Mouse (Mus musculus): ENCODE data around the gene Ppp1r9a.

Gene Ppp1r9a

DNA sequence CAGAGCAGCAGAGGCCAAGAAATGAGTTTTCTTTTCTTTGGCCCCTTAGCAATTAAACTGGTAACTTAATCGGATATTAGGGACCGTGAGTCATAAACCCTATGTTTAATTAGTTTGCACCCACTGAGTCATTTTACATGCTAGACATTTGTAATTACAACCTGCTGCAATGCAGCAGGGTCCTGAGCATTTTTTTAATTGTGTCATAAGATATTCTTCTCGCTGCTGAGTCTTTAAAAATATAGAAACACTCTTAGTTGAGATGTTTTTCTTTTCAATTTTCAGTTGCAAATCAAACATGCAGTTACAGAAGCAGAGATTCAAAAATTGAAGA is 208.0 kb downstream of the Ppp1r9a start:
- DNase-seq, result no peak

DNA sequence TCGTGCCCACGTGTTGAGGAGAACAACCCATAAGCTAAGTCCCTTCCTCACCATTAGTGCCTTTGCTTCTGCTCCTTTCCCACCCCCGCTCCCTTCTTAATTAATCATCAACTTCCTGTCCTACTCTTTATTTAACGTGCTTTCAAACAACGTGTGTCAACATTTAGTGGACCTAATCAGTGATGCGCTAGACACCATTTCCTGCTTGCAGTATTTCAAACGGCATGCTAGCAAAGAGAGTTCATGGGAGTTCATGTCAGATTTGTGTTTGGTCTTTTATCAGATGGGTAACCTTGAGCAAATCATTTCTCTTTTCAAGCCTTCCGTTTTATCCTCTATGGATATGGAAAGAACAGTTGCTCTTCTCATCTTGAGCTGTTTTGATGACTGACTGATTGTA is 210.4 kb downstream of the Ppp1r9a start:
- DNase-seq, result no peak

DNA sequence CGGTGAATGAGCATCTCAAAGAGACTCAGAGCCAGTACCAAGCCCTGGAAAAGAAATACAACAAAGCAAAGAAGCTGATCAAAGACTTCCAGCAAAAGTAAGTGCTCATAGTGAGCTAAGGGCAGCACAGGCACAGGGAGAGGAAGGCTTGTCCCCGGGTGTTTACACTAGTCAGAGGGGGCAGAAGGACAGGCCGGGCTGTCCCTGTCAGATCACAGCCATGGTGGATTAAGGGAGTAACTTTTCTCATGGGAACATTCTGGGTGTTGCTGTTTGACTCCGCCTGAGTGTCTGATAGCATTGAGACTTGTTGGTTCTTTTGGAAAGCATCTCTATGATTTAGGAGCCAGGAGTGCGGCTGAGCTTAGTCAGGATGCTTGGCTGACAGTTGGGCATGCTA is 211.0 kb downstream of the Ppp1r9a start:
- no peak for DNase-seq

DNA sequence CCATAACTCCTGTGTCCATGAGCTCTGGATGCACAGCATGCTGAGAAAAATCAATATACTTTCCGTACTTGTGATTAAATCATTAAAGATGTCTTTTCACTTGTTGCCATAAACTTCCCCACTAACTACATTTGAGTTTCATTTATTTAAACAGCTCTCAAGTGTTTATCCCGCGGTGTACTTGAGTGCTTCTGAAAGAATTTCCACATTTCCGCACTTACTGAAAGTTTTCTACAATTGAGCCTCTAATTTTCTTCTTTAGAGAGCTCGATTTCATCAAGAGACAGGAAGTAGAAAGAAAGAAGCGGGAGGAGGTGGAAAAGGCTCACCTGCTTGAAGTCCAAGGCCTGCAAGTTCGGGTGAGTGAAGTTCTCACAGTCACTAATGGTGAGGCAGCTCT is 212.1 kb downstream of the Ppp1r9a start:
- DNase-seq, result no peak

DNA sequence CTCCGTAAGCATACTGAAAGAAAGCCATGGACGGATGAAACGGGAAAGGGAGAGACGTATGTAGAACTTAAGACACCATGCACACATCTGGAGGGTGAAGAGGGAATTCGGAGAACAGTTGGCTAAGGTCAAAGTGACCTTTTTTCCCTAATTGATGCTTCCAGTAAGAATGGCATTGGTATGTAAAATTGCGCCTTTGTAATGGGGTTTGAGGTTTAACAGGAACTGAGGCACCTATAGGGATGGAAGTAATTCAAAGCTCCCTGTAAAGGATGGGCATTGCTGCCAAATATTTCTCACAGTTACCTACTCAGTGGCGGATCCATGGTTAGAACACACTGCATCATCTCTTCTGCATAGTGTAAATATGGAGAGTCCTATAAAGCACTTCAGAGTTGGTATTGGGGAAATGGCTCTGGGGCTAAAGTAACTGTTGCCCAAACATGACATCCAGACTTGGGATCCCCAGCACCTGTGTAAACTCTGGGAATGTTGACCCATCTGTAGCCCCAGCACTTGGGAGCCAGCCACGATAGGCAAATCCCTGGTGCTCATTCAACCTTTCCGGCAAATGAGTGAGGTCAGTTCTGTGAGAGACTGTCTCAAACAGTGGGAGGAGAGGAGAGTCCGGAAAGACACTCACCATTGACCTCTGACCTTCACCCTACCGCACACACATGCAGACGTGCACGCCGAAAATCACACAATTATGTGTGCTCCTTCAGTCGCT is 216.6 kb downstream of the Ppp1r9a start:
- DNase-seq, result no peak

DNA sequence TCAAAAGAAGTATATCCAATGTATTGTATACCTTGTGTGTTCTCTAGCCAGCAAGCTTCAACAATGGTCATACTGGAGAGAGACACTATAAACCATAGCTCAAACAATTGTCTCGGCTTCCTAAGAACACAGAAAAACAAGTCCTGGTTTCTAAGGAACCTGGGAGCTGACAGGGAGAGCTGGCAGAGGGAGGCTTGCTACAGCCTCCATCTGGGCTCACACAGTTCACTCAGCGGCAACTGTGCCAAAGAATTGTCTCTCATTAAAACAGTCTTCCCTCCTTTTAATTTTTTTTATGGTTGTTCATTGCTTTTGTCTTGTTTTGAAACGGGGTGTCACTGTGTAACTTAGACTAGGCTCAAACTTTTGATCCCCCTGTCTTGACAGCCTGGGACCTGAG is 217.5 kb downstream of the Ppp1r9a start:
- no peak for DNase-seq

DNA sequence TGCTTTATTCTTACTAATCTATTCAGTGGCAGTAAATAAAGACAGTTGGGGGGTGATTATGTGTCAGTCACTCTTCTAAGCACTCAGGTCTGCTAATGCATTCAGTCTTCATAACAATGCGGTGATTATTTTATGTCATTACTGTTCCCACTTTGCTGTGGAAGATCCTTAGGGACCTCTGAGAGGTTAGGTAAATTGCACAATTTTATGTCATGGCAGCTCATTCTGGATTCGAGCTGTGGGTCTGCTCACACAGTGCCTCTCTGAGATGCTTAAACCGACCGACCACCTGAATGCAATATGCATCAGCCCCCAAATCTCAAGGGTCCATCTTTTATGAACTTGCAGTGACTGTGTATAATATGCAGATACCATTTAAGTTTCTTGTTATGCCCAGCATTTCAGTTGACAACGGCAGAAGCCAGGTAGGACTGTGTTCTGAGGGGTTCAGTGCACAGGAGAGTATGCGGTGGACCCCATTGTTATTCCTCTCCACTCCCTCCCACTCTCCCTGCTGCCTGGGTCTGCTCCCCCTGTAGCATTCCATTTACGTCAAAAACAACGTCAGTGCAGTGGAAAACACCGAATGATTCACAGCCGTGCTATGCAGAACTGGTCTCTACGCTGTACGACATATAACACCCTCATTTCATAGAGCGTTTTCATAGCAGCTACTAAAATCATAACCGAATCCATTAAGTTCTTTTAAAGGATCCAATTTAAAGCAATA is 226.8 kb downstream of the Ppp1r9a start:
- no peak for DNase-seq

DNA sequence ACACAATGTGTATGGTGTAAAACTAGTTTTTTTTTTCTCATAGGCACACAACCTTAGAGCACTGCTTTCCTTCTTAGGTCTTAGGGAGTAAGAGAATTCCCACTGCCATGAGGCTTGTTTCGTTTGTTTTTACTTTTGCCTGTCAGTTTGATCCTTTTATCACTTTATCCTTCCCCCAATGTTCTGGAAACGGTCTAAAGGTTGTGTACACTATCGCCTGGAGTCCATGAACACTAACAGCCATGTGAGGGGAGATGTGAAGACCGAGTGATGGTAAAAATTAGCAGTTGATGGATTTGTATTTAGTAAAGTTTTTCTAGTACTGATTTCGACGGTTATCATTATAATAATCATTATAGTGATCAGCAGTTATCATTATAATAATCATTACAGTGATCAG is 232.3 kb downstream of the Ppp1r9a start:
- DNase-seq, result no peak

DNA sequence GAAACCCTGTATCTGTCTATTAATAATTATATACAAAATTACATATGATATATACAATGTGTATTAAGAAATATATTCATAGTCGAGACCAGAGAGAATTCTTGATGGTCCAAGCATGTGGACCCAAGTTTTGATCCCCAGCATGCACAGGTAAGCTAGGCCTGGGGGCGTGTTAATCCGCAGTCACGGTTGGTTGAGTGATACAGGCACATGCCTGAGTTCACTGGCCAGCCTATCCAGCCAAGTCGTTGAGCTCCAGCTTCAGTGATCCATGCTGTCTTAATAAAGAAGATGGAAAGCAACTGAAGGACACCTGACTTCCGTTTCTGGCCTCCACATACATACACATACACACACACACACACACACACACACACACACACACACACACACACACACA is 233.3 kb downstream of the Ppp1r9a start:
- no peak for DNase-seq

DNA sequence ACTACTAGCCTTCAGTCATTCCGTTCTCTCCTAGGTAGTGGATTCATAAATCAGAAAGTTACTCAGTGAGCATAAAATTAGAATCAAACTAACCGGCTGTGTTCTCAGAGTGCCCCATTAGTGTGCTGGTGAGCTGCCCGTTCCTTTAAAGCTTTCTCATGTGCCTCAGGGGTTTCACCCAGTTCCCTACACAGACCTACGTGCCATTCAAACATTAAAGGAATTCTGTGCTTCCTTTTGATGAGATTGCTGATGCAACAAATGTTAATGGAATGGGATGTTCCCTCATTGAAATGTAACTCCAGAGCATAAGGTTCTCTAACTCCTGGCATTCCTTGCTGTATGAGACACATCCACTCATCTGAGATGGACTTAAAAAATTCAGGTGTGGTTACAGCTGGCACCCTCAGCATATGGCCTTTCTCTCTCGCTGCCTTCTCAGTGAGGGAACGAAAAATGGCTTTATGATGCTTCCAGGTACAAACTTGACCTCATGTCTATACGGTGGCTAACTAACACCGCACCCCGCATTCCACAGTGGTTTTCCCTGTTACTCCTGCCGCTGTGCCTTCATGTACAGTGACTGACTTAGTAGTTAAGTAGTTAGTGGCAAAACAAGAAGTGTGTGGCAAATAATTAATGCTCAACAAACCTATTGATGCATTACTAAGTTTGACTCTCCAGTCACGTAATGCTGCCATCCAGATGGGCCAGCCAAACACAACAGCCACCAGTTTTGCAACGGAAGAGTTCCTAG is 236.3 kb downstream of the Ppp1r9a start:
- DNase-seq, result no peak

DNA sequence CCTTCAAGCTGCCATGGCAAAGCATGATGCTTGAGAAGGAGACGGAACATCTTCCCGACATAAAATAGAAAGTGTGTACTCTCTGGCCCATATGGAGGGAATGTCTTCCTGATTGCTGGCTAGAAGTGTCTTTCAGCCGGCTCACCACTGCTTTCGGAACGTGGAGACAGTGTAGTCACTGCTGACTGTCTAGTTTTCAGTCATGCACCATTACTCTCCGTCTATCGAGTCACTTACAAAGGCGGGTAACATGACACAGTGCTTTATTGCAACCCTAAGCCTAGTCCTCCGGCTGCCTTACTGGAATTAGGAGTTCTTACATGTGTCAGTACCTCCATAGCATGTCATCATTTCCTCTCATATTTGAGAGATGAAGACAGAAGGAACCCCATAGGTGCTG is 236.9 kb downstream of the Ppp1r9a start:
- DNase-seq, result no peak

DNA sequence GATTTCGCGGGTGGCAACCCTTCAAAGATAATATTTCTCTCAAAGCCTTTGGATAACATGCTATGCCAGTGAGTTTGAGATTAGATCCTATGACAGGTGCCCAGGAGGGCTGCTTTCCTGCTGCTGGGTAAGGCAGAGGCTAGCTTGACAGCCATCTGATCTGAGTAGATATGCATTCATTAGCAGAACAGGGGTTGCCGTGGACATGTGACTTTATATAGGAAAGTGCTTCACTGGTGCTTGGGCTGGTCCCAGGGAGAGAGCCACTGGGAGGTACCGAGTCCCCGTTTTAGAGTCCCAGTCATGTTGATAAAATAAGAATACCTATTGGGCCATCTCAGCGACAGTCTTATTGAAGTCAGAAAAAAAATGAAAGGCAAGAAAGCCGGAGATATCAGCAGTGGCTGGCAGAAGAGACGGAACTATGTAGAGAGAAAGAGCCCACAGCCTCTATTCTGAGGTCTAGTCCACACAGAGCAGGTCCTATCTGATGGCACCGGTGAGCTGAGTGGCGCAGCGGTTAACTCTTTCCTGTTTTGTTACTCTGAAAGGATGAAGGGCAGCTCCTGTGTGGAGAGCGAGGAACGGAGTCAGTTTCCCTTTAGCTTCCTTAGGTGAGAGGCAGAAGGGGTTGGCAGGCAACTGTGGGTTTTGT is 244.9 kb downstream of the Ppp1r9a start:
- no peak for DNase-seq

DNA sequence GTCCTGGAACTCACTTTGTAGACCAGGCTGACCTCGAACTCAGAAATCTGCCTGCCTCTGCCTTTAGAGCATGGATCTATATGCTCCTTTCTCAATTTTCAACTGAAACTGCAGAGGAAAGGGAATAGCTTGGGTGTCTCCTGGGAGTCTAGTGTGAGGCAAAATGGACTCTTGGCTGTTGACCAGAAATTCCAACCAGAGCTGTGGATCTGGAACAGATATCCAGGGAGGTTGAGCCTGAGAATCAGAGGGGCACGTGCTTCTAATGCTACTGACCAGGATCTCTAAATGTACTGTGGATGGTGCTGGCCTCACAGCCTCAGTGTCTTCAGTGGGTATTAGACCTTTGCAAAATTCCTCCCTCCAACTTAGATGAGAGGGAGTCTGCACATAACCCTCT is 247.2 kb downstream of the Ppp1r9a start:
- DNase-seq, result no peak

DNA sequence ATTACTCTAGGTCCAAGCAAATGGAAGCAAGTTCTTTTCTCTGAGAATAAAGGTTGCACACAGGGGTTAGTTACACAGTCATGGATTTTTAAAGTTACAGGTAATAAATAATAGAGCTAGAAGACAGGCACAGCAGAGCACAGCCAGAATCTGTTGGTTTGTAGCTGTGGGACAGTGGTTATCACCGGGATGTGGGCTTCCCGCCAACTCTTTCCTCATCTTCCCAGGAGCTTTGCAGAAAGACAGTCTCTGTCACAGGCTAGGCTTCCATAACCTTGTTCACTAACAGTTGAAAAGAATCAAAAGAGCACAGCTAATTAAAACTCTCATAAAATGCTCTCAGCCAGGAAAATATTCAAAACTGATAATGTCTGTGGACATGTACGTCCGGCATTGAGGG is 248.5 kb downstream of the Ppp1r9a start:
- no peak for DNase-seq

DNA sequence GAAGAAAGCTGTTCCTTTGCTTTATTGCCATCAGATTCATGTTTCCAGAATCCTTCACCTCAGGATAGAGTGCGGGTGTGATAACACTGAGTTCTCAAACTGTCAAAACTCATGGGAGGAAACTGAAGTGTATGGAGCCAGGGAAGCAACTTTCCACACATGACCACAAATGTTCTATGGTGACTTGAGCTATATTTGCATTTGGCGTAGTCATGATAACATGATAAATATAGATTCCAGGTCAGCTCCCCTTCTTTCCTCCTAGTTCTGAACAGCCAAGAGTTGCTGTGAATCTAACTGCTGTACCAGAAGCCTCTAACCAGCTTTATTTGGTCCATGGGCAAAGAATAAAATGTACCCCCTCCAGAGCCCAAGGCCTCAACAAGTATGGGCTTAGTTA is 249.5 kb downstream of the Ppp1r9a start:
- DNase-seq, result no peak

DNA sequence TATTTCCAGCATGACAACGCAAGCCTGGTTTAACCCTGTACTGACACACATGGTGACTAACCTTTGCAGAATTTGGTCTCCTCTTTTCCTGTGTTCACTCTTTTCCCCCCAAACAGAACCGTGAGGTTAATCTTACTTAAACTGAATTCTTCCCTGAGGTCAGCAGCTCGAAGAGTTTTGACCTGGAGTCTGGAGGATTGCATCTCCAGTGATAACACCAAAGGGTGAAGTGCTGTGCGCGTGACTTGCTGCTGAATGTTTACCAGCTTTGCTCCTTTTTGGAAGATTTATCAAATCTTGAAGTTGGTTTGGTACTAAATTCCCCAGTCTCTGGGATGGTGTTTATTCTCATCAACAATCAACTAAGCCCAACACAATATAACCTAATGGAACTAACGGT is 252.1 kb downstream of the Ppp1r9a start:
- DNase-seq, result no peak

DNA sequence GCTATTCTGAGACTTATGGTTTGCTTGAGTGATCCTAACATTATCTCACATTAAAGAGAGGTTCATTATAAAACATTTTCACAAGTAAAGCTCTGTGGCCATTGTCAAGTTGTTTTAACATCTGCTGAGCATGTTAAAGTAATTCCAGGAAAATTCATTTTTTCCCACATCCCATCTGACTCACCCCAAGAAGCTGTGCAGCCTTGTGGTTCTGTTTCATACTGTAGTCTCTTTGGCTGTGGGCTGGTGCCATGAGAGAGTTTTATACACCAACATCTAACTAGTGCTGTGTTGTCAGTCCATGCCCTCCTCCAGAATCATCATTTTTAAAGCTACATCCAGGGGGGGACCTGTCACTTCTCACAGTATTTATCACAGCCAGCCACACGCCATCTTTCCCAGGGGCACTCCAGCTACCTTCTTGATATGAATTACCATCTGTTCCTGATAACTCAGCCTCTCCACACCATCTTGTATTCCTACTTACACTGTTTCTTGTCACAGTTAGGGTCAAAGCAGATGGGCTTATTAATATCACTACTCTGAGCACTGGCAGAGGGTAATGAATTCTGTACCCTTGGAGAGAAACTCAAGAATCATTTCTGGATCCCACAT is 252.7 kb downstream of the Ppp1r9a start:
- no peak for DNase-seq

DNA sequence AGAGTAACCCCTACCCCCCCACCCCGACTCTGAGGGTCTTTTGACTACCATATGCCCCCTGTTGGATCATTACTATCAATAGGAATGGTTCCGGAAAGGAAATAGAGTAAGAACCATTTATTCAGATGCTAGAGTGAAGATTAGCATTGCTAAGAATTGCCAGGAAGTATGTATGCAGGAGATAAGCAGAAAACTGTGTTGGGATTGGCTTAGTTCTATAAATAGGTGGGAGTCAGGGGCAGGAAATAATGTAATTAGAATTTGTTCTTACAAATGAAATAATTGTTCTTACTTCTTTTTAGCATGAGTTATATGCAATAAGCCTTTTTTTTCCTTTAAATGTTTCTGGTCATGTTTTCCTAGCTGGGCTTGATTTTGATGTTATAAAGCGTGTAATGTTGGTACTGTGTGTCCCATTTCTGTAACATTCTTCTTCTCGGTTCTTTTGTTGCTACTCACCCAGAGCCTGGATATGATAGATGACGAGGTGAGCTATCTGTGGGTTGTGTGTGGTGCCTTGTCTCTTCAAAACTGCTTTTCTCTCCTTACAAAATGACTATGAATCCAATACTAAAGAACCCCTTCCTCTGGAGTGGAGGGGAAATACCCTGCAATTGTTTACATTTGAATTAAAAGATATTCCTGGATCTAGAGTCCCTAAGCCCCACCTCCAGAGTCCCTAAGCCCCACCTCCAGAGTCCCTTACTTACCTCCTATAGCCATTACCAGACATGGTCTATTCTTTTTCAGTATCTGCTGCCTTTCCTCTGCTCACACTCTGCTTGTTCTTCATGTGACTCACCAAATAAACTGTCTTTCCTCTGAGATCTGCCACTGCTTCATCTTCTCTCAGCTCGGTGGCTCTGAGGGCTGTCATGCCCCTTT is 254.1 kb downstream of the Ppp1r9a start:
- DNase-seq, result no peak

DNA sequence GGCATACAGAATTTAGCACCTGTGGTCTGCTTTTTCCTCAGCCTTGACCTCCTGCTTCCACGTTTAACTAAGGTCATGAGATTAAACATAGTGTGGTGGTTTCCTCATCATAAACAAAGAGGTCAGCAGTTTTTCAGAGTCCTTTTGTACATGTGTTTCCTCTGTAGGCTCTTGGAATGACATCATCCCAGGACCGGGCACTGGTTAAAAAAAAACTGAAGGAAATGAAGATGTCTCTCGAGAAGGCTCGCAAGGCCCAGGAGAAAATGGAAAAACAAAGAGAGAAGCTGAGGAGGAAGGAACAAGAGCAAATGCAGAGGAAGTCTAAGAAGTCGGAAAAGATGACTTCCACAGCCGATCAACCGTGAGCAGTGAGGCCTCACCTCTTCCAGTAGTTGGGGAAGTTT is 256.7 kb downstream of the Ppp1r9a start:
- no peak for DNase-seq

DNA sequence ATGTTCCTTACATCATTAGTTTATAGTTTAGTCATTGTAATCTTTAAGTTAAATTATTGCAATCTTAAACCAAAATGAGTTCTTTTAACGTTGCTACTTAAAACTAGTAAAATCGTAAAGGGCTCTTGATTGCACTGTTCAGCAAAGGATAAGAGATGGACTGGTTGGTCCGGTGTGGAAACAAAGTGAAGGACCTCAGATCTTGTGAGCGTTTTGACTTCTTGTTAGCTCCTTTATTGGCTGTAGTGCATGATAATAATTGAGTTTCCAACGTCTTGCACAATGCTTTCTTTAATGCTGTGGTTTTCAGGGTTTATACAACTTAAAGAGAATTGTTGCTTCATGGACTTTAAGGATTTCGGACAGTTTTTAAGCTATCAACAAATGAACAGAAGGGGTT is 259.3 kb downstream of the Ppp1r9a start:
- no peak for DNase-seq

DNA sequence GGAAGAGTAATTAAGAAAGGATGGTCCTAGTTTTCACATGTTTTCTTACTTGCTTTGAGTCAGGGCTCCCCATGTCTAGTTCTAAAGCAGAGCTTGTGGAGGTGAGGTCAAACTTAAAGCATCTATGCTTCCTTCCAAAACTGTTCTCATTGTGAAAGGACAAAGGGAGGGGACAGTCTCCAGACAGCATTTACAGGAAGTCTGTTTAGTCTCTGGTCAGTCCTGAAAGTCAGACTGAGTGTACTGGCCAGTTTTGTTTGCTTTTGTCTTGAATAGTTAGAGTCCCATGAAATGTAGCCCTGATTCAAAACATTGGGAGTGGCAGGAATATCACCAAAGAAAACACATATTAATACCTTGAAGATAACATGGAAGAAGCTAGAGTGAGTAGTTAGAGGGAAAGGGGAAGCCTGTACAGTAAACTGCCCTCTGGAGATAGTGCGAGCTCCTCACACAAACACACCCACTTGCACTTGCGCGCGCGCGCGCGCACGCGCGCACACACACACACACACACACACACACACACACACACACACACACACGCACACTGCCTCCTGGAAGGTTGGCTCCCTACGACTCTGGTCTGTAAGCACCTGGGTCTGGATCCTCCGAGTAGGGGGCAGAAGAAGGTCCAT is 260.9 kb downstream of the Ppp1r9a start:
- no peak for DNase-seq

DNA sequence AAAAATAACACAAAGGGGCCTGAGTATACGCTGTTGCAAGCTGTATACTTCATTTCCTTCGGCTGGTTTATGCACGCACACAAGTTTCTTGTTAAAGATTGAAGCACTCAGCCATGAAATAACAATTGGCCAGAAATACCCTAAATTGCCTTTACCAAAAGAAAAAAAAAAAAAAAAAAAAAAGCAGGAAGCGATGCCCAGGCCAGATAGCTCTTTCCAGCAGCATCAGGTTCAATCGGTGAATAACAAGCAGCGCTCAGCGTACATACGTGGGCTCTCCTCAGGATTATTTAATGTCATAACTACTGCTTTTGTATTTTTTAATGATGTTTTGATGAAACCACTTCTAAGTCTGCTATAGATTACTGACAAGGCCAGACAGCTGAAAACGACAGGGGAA is 262.1 kb downstream of the Ppp1r9a start:
- DNase-seq, result no peak
